Mouse (Mus musculus): ENCODE measurements around the gene Tbx10.

The Tbx10 gene

GRCm38 (mm10) chr19:3975866-3976265 is 16.7 kb upstream of the Tbx10 start:
- ATAC-seq (ENCODE audit: low TSS enrichment): no peak

- peak; percentile 85 for ATAC-seq (ENCODE audit: low TSS enrichment)
Observed at GRCm38 (mm10) chr19:3980309-3980708, 12.2 kb upstream of the Tbx10 start.

DNA sequence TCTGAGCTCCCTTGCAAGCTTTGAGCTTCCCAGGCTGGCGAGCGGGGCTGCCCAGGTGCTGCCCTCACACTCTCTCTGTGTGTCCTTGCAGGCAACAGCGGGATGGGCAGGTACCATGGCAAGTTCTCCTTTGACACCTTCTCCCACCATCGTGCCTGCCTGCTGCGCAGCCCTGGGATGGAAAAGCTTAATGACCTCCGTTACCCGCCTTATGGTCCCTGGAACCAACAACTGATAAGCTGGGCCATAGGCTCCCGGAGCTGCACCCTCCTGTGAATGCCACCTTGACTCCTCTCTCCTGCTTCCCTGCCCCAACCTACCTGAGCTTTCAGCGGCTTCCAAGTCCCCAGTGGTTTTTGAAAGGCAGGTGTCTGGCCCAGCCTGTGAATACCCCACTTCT is 11.6 kb upstream of the Tbx10 start:
- no peak for ATAC-seq (ENCODE audit: low TSS enrichment)

DNA sequence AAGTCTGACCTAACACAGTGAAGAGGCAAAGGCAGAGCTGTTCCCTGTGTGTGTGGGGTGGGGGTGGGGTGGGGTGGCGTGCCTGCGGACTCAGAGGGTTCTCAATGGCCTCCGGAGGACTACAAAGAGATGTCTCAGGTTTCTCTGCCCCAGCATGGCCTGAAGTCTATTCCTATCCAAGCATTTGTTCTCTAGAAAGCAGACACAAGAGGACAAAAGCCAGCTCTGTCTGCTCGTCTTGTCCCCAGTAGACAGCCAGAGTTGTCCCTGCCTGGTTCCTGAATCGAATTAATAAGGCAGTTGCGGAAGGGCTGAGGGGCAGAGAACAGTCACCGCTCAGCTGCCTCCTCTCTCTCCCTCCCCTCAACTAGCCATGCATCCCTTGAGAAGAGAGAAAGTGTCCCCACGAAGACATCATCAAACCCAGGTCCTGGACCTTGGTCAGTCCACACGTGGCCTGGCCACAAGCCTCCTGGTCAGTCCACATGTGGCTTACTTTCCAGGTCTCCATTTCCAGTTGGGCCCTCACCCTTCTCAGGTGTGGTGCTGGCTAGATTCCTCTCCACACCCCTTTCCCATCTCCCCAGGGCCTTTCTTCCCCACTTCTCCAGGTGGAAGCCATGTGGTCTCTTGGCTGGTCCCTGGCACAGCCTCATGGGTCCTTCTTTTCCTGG is 8.9 kb upstream of the Tbx10 start:
- ATAC-seq (ENCODE audit: low TSS enrichment): no peak

DNA sequence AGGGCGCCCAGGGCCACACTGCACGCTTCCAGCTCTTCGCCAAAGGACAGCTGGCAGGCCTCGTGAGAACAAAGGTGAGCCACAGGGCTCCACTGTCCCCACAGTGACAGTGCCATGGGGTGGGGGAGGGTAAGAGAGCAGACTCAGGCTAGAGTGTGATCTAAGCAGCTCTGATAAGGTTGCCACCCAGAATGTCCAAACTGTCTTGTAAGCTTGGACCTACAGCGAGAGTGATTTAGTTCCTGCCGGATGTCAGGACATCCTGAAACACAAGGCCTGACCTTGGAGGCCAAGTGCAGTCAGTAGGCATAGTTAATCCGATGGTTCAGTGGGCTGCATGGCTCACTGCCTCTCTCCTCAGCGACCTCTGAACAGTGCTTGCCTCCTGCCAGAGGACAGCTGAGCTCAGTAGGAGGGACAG is 7.3 kb upstream of the Tbx10 start:
- ATAC-seq (ENCODE audit: low TSS enrichment): no peak

DNA sequence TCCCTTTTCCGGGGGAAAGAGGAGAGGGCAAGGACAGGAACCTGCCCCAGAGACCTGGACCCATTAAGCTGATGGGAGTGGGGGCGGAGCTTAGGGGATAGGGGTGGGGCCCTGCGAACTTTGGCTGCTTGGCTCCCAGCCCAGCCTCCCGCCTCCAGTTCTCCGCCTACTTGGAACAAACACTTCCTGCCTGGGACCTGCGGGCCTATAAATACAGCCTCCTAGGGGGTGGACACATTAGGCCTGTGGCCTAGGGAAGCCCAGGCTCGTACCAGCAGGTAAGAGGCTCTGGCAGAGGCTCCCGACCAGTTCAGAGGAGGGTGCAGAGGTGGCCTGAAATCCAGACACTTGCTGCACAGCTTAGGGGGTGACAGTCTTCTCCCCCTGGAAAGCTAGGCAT is 6.2 kb upstream of the Tbx10 start, which contains the start of gene Acy3:
Gene Acy3, plus strand, starts transcription at position 237 of the 400 bp plus-strand sequence.
- peak; percentile 52; the same call in 1 of the 2 replicates for ATAC-seq (ENCODE audit: low TSS enrichment)

DNA sequence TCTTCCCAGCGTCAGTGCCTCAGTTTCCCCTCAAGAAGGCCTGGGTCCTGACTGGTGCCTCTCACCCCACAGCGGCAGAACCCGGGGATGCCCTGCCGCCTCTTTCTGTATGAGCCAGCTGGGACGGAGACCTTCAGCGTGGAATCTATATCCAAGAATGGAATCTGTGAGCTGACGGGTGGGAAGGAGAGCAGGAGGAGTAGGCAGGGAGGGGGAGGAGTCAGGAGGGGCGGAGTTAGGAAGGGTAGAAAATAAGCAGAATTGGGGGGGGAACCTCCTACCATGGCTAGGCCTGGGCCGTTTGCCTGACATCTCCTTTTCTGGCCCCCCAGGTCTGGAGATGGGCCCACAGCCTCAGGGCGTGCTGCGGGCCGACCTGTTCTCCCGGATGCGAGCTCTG is 4.5 kb upstream of the Tbx10 start:
- ATAC-seq (ENCODE audit: low TSS enrichment): no peak

DNA sequence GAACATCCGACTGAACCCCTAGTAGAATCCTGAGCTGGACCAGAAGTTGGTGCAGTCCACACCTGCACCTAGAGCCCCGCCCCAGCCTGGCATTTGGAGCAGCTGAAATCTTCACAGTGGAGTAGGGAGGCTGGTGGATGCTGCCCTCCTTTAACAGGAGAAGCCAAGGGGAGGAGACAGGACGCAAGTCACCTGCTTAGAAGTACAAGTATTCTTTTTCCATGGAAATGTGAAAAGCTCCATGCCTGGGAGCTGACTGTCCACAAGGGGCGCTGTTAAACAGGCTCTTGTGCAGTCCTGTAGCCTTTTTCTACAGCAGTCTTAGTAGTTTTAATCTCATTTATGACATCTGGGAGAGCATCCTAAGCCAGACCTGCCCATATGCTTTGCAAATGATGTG is 3.8 kb upstream of the Tbx10 start:
- no peak for ATAC-seq (ENCODE audit: low TSS enrichment)

DNA sequence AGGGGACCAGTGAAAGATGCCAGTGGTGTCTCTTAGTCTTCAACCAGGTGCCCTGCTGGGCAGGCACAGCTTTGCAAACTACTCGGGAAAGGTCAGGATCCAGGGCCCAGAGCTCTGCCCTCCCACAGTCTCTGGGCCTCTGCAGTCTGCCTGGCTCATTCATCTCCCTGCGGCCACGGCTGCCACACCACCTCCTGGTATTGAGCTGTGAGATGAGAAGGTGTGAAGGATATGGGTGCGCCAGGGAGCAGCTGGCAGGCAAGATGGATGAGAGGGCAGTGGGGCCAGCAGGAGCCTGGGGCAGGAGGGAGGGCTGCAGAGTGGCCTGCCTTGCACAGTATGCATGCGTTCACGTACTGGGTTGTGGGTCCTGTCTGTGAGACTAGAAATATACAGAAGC is 1.7 kb upstream of the Tbx10 start:
- ATAC-seq (ENCODE audit: low TSS enrichment): no peak

GRCm38 (mm10) chr19:3991562-3991961 is 990 bp upstream of the Tbx10 start:
- no peak for ATAC-seq (ENCODE audit: low TSS enrichment)

GRCm38 (mm10) chr19:3991966-3992365 is 586 bp upstream of the Tbx10 start:
- ATAC-seq (ENCODE audit: low TSS enrichment): no peak

- ATAC-seq (ENCODE audit: low TSS enrichment): no peak
Observed at GRCm38 (mm10) chr19:3994932-3995331, 2.4 kb downstream of the Tbx10 start.

DNA sequence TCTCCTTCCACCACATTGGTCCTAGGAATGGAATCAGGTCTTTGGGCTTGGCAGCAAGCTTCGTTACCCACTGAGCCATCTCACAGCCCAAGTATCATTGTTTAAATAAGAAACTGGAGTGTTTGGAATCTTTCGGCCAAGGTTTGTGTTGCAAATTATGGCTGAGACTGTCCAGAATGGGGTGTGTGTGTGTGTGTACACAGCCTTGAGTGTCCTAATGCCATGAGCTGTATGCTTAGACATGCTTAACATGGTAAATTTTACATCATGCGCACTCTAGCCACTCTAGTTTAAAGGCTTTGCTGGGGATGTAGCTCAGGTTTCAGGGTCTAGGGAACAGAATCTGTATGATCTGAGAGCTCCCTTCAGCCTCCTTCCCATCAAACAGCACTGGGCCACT is 3.0 kb downstream of the Tbx10 start:
- no peak for ATAC-seq (ENCODE audit: low TSS enrichment)

DNA sequence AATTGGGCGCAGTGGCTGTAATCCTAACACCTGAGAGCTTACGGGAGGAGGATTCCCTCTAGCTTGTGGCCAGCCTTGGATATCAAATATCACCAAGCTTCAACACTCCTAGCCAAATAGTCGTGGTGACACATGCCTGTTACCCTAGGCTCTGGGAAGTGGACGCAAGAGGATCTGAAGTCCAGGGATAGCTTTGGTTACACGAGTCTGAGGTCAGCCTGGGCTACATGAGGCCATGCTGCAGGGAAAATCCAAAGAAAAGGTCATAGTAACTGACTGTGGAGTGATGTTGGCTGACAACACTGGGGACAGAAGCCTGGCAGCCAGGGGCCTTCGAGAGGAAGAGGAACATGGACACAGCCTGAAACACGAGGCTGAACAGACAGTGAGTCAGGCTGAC is 3.6 kb downstream of the Tbx10 start:
- ATAC-seq (ENCODE audit: low TSS enrichment): no peak

DNA sequence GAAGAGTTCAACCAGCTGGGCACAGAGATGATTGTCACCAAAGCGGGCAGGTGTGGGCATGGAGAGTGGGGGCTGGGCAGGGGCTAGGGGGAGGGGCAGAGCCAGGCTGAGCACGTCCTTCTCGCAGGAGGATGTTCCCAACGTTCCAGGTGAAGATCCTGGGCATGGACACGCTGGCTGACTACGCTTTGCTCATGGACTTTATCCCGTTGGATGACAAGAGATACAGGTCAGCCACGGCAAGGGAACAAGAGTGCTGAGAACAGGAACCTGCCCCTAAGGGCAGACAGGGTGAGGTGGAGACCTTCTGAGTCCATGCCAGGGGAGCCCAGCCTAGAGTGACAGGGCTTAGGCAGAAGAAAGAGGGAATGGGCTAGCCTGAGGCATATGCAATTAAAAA is 4.2 kb downstream of the Tbx10 start:
- ATAC-seq (ENCODE audit: low TSS enrichment): no peak

DNA sequence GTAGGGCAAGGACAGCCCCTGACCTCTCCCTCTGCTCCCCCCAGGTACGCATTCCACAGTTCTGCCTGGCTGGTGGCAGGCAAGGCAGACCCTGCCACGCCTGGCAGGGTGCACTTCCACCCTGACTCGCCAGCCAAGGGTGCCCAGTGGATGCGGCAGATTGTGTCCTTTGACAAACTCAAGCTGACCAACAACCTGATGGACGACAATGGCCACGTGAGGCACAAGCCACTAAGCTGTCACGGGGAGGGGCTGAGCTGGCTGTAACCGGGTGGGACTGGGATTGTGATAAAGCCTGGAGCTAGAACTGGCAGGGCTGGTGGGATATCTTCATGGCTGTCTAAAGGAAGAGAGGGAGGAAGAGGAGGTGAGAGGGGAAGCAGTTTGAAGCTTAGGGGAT is 4.7 kb downstream of the Tbx10 start:
- no peak for ATAC-seq (ENCODE audit: low TSS enrichment)

DNA sequence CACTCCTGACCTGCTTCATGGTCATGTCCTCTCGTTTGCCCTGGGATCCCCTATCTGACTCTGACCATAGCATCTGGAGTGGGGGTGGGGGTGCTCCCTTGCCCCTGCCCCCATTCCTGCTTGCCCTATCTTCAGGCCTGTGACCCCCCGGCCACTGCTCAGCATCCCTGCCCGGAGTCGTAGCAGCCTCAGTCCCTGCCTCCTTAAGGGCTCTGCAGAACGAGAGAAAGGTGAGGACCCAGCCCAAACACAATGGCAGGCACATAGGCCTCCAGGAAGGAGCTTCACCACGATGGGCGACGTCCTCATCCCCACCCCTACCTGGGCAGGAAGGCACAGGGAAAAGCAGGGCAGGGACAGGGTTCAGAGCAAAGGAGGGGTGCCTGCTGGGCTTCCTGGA is 5.8 kb downstream of the Tbx10 start:
- ATAC-seq (ENCODE audit: low TSS enrichment): no peak

- no peak for ATAC-seq (ENCODE audit: low TSS enrichment)
Observed at GRCm38 (mm10) chr19:3999121-3999730, 6.7 kb downstream of the Tbx10 start.

DNA sequence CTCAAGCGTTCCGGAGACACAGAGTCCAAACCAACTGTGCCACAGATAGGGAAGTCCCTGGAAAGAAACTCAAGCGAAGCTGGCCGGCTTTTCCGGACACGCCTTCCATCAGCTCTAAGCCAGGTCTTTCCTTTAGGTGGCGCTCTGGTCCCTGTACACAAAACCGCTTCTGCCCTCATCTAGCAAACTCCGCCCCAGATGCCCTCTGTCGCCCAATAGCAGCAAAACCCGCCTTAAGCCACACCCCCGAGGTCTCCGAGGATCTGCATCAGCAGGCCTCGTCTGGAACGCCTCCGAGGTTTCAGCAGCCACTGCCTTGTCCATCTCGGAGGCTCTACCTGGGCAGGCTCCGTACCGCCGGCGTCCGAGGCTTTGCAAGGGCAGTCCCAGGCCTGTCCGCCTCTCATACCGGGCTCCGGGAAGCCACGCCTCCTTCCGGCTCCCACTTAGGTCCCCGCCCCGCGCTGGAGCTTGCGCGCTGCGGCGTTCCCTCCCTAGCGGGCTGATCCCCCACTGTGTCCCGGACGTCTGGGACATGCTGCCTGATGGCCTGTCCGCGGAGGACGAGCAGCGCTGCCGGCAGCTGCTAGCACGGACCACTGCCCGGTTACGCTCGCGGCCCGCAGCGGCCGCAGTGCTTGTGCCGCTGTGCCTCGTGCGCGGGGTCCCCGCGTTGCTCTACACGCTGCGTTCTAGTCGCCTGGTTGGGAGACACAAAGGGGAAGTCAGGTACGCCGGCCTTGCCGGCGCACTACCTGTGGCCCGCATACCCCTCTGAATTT is 7.8 kb downstream of the Tbx10 start, which contains the start of the genes Nudt8 and Gm49405:
Gene Nudt8, plus strand, starts transcription at position 462 of the 782 bp plus-strand sequence.
Gene Gm49405, plus strand, starts transcription at position 508 of the 782 bp plus-strand sequence.
- ATAC-seq (ENCODE audit: low TSS enrichment): peak; percentile 92

DNA sequence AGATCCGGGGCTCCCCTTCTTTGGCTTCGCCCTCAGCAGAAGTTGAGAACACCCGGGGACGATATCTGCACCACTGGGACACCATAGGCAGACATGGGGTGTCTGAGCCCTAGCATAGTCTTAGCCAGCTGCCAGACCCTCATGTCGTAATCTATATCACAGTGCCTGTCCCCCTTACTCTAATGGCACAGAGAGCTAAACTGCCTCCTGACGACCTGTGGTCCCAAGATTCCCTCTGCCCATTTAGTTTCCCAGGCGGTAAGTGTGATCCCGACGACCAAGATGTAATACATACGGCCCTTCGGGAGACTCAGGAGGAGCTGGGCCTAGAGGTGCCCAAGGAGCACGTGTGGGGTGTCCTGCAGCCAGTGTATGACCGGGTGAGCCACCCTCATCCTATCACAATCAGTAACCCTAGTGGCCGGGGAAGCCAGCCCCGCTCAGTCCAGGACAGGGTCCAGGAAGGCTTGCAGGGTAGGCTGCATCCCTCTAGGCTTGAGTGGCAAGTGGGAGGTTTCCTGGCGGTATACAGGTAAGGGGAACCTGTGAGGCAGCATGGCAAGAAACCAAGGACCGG is 8.5 kb downstream of the Tbx10 start:
- ATAC-seq (ENCODE audit: low TSS enrichment): peak; percentile 7; the same call in 1 of the 2 replicates

DNA sequence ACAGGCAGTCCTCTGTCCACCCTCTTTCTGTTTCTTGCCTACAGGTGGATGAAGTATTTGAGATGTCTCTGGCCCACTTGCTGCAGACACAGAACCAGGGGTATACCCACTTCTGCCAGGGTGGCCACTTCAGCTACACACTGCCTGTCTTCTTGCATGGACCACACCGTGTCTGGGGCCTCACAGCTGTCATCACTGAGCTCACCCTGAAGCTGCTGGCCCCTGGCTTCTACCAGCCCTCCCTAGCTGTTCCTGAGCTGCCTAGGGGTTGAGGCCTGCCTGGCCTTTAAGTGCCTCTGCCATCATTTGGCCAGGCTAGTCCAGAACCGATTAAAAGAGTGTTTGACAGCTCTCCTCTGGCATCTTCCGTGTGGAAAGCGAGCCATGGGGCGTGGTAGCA is 9.2 kb downstream of the Tbx10 start:
- no peak for ATAC-seq (ENCODE audit: low TSS enrichment)

DNA sequence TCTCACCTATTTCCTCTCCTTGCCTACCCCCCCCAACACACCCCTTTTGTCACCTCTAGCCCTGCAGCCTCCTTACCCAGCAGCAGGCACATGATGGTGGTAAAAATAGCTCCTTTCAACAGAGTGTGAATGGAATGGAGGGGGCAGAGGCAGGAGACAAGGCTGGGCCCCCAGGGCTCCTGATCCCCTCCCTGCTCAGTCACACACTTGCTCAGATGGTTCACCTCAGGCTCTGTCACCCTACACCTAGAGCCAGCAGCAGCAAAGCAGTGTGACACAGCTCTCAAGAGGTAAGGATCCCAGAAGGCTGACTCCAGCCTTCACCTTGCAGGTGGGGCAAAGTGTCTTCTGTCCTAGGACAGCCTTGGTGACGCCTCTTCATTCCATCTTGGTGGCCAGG is 10.6 kb downstream of the Tbx10 start, which contains the start of gene Doc2g:
Gene Doc2g, plus strand, starts transcription at position 202 of the 400 bp plus-strand sequence.
- no peak for ATAC-seq (ENCODE audit: low TSS enrichment)
